Mouse (Mus musculus): ENCODE data around the gene Acot1.

DNA sequence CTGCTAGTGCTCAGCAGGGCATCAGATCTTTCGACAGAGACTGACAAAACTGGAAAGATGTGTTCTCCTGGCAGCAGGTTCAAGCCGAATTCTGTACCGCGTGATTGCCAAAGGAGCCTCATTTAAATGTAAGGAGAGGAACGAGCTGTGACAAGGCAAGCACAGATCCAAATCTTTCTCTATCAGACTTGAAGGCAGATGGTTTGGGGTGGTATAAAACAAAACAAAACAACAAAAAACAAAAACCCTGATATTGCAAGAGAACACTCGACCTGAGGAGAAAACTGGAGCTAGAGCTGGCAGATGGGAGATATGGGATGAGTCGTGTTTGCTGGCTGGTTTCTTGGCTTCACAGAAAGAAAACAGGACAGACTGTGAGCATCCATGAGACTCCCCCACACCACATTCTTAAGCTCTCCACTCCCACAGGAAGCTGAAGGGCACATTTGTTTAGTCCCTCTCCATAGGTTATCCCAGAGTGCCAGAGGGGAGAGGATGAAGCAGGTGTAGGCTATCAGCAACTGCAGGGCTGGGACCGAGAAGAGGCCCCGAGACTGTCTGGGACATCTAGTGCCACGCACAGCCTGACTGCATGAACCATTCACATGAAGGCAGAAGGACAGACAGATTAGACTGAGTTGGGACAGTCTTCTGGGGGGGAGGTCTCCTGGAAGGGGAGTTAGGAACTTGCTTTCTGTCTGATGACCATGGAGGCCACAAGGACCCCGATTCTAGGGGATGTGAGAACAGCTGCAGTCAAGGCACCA is 10.8 kb upstream of the Acot1 start:
- TF ChIP-seq CTCF (IDR thresholded peaks at IDR 0.05; ENCODE audit: low read depth, low read length) (no peak), POLR2A (IDR thresholded peaks at IDR 0.05; ENCODE audit: insufficient read depth, low read length) (no peak), EP300 (IDR thresholded peaks at IDR 0.05; ENCODE audit: insufficient read depth, low read depth, low read length) (no peak)
